Mouse (Mus musculus): ENCODE measurements around the gene Efcab6. TPM values are rescaled to one million over a fixed set of nuclear protein-coding genes. Genes with fewer than 3 reads are reported as not detected.

The Efcab6 gene
- polyA plus RNA-seq, 1 experiment from 2014 or later = 0.46 TPM

DNA sequence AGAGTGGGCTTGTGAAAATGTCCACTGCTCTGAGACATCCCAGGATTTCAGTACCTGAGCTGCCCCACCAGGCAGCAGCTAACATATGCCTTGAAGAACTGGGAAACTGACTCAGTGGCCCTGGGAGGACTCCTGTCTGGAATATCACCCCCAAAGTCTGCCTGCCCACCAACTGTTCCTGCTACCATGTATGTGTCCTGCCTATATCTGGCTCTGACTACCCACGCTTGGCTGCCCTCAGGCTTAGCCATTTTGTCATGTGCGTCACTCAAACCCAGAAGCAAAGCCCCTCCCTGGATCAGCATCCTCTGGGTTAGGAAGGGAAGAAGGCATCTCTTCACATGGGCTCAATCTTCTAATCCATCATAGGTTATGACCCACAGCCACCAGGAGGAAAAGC lies 14.3 kb upstream of the Efcab6 start:
- no peaks in the 10 kb centered on the region for H3K9me3 ChIP-seq
- peaks cover 21% of the 10 kb centered on the region for H3K27me3 ChIP-seq
- 0 out of 2 replicates have a peak, but pooled peaks cover 4% of the 10 kb centered on the region for H3K4me1 ChIP-seq
- no peaks in the 10 kb centered on the region for H3K36me3 ChIP-seq
- no peak overlapping the region for H3K4me3 ChIP-seq
- WGBS = 80% methylated on average over 2 of the region's 2 CpGs
- no peak for ATAC-seq (ENCODE audit: insufficient number of reproducible peaks, low FRiP score, low TSS enrichment, low read depth)
- no peak overlapping the region for H3K4me2 ChIP-seq
- no peak overlapping the region for H3K9ac ChIP-seq
- H3K27ac ChIP-seq = no peak overlapping the region

GRCm38 (mm10) chr15:84078667-84079066 lies 13.5 kb upstream of the Efcab6 start:
- Histone ChIP-seq H3K36me3 (no peaks in the 10 kb centered on the region), H3K9me3 (no peaks in the 10 kb centered on the region), H3K27me3 (peaks cover 27% of the 10 kb centered on the region), H3K27ac (no peak overlapping the region), H3K9ac (no peak overlapping the region), H3K4me3 (no peak overlapping the region), H3K4me1 (0 out of 2 replicates have a peak, but pooled peaks cover 6% of the 10 kb centered on the region), H3K4me2 (no peak overlapping the region)
- no peak for ATAC-seq (ENCODE audit: insufficient number of reproducible peaks, low FRiP score, low TSS enrichment, low read depth)
- WGBS = 80% methylated on average over 13 of the region's 13 CpGs

DNA sequence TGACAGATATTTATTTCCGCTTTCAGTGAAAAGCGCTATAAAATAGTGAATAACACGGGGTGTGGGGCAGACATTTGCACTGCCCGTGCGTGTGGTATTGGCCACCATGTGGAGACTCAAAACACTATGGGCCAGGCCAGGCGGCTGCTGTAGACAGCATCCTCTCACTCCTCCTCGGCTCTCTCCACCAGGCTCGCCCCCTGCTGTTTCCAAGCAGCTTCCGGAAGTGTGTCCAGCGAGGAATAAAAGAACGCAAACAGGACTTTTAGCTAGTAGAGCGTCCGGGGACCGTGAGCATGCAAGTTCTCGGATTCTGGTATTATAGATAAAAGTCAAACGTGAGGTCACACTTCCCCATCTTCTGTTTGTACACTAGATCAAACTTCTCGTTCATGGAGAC lies 12.0 kb upstream of the Efcab6 start:
- Histone ChIP-seq H3K9me3 (no peaks in the 10 kb centered on the region), H3K36me3 (no peaks in the 10 kb centered on the region), H3K9ac (no peak overlapping the region), H3K27ac (no peak overlapping the region), H3K27me3 (peaks cover 36% of the 10 kb centered on the region), H3K4me3 (no peak overlapping the region), H3K4me2 (no peak overlapping the region), H3K4me1 (0 out of 2 replicates have a peak, but pooled peaks cover 6% of the 10 kb centered on the region)
- WGBS = 59% methylated on average over 17 of the region's 17 CpGs
- ATAC-seq (ENCODE audit: insufficient number of reproducible peaks, low FRiP score, low TSS enrichment, low read depth) = no peak

DNA sequence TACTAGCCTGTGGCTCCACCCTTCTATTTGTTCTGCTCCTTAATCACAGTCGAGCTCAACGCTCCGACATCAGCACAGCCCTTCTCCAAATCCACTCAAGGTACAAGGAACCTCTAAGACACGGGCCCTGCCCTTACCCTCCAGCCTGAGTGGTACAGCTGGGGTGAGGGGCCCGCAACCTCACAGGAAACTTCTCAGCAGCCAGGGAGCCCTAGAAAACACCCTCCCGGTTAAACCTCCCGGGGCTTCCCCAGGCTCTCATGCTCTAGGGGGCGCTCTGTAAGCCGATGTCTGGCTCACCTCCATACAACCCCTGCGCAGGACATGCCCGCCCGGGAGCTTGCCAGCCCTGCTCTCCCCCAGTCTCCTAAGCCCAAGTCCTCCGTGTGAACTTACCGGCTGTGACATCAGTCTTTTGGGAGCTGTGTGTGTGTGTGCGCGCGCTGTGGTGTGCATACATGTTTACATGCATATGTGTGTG lies 9.6 kb upstream of the Efcab6 start:
- Histone ChIP-seq H3K36me3 (no peaks in the 10 kb centered on the region), H3K27ac (no peak overlapping the region), H3K4me1 (peaks cover 11% of the 10 kb centered on the region; the same call in 1 of the 2 replicates), H3K4me2 (no peak overlapping the region), H3K27me3 (peaks cover 58% of the 10 kb centered on the region), H3K9me3 (no peaks in the 10 kb centered on the region), H3K4me3 (no peak overlapping the region), H3K9ac (no peak overlapping the region)
- WGBS = 22% methylated on average over 17 of the region's 17 CpGs
- ATAC-seq (ENCODE audit: insufficient number of reproducible peaks, low FRiP score, low TSS enrichment, low read depth) = no peak

DNA sequence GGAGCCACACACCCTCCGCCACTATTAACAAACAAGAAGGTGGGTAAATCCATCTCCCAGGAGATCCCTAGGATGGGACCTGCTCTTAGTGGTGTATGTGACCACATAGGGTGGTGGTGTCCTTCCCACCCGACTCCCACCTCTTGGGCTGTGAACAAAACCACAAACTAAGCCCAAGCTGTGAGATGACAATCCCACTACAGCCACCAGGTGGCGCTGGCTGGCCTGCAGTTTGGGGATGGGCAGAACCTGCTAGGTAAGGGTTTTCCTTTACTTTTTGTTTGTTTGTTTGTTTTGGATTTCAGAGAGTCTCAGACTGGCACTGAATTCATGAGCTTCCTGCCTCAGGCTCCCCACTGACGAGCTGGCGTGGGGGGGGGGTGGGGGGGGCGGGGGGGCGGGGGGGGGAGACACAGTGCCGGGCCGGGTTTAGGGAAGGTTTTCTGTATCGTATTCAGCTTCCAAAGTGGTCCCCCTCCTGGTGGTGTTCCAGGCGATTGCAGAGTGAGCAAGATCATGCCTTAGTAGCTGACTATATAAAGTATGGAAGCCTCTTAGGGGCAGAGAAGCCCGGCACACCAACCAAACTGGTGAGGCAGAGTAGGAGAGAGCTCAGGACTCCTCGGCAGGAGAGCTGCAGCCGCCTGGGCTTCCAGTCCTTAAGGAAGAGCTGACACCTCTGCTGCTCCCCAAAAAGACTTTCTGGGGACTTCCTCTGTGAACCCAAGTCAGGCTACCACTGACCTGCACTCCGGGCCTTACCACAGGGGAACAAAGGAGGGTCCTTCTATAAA lies 8.9 kb upstream of the Efcab6 start:
- Histone ChIP-seq H3K27me3 (peaks cover 64% of the 10 kb centered on the region), H3K9ac (no peak overlapping the region), H3K4me3 (no peak overlapping the region), H3K36me3 (no peaks in the 10 kb centered on the region), H3K9me3 (no peaks in the 10 kb centered on the region), H3K4me1 (peaks cover 11% of the 10 kb centered on the region; the same call in 1 of the 2 replicates), H3K4me2 (no peak overlapping the region), H3K27ac (no peak overlapping the region)
- ATAC-seq (ENCODE audit: insufficient number of reproducible peaks, low FRiP score, low TSS enrichment, low read depth) = no peak
- 11% methylated on average over 13 of the region's 15 CpGs for WGBS

DNA sequence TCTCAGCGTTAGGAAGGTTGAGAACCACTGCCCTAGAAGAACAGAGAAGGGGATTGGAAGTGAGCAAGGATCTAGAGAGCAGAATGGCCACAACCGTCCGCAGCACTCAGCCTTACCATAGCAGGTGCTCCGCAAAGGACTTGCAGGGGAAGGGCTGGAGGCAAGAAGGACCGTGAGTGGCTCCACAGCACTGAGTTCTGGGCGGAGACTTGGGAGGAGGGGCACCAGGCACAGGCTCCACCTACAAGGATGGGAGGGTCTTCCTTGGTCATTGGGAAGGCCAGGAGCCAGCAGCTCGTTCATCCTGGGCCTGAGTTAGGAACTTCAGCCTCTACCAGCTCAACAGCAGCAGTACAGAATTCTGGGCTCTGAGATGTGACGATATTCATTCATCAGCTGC lies 7.9 kb upstream of the Efcab6 start:
- H3K4me1 ChIP-seq = peaks cover 11% of the 10 kb centered on the region; the same call in 1 of the 2 replicates
- peaks cover 75% of the 10 kb centered on the region for H3K27me3 ChIP-seq
- H3K27ac ChIP-seq = no peak overlapping the region
- H3K4me3 ChIP-seq = no peak overlapping the region
- no peak overlapping the region for H3K9ac ChIP-seq
- no peaks in the 10 kb centered on the region for H3K9me3 ChIP-seq
- no peaks in the 10 kb centered on the region for H3K36me3 ChIP-seq
- no peak overlapping the region for H3K4me2 ChIP-seq
- WGBS = 17% methylated on average over 8 of the region's 8 CpGs
- no peak for ATAC-seq (ENCODE audit: insufficient number of reproducible peaks, low FRiP score, low TSS enrichment, low read depth)

DNA sequence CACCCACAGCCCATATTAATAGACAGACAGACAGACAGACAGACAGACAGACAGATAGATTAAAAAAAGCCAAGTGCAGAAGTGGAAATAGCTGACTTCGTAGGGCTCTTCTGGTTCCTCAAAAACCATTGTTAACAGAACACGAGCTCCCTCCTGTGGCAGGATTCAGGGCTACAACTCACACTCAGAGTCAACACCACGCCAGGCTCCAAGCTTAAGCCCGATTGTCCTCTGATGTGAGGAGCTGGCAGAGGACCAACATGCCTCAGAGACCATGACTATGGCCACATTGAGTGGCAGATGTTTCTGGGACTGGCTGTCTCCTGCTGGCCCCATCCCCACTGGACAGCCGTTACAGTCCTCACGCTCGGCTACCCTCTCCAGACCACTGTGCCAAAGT lies 7.0 kb upstream of the Efcab6 start:
- H3K4me2 ChIP-seq = no peak overlapping the region
- H3K27me3 ChIP-seq = peaks cover 83% of the 10 kb centered on the region
- H3K9me3 ChIP-seq = no peaks in the 10 kb centered on the region
- peaks cover 11% of the 10 kb centered on the region; the same call in 1 of the 2 replicates for H3K4me1 ChIP-seq
- no peak overlapping the region for H3K4me3 ChIP-seq
- no peaks in the 10 kb centered on the region for H3K36me3 ChIP-seq
- H3K27ac ChIP-seq = no peak overlapping the region
- ATAC-seq (ENCODE audit: insufficient number of reproducible peaks, low FRiP score, low TSS enrichment, low read depth) = no peak
- no peak overlapping the region for H3K9ac ChIP-seq
- WGBS = 29% methylated on average over 7 of the region's 7 CpGs

DNA sequence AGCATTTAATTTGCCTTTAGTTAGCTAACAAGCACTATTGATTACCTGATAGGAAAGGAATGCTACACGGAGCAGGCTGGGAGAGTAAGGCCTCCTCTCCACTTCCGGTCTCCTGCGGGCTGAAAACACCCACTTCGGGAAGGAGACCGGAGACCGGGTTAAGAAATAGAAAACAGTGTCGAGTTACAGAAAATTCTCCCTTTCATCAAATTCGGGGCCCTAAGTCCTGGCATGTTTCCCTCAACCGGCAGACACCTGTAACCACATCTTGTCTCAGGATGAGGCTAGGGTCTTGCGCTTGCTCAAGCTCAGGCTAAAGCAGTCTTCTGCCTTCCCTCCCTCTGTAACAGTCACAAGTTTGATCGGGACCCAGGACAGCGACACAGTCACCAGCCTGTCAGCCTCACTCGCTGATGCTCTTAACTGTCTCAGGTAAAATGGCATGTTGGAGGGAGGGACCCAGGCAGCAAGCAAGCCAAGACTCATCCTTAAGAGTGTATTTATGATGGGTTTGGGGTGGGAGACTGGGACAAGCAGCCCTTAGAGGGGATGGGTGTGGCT lies 5.0 kb upstream of the Efcab6 start:
- Histone ChIP-seq H3K9me3 (no peaks in the 10 kb centered on the region), H3K4me2 (no peak overlapping the region), H3K9ac (no peak overlapping the region), H3K4me1 (peaks cover 12% of the 10 kb centered on the region), H3K4me3 (no peak overlapping the region), H3K27me3 (peaks cover 75% of the 10 kb centered on the region), H3K36me3 (no peaks in the 10 kb centered on the region), H3K27ac (no peak overlapping the region)
- ATAC-seq (ENCODE audit: insufficient number of reproducible peaks, low FRiP score, low TSS enrichment, low read depth) = no peak
- WGBS = 3% methylated on average over 13 of the region's 13 CpGs

GRCm38 (mm10) chr15:84069455-84070050 lies 4.4 kb upstream of the Efcab6 start:
- Histone ChIP-seq H3K4me3 (no peak overlapping the region), H3K4me1 (peaks cover 12% of the 10 kb centered on the region), H3K27me3 (peaks cover 75% of the 10 kb centered on the region), H3K9me3 (no peaks in the 10 kb centered on the region), H3K9ac (no peak overlapping the region), H3K36me3 (no peaks in the 10 kb centered on the region), H3K27ac (no peak overlapping the region), H3K4me2 (no peak overlapping the region)
- 6% methylated on average over 16 of the region's 16 CpGs for WGBS
- ATAC-seq (ENCODE audit: insufficient number of reproducible peaks, low FRiP score, low TSS enrichment, low read depth) = no peak

- ATAC-seq (ENCODE audit: insufficient number of reproducible peaks, low FRiP score, low TSS enrichment, low read depth) = no peak
- WGBS = 68% methylated on average over 4 of the region's 4 CpGs
- no peaks in the 10 kb centered on the region for H3K36me3 ChIP-seq
- H3K4me2 ChIP-seq = no peak overlapping the region
- peaks cover 9% of the 10 kb centered on the region for H3K4me1 ChIP-seq
- H3K4me3 ChIP-seq = no peak overlapping the region
- H3K27ac ChIP-seq = no peak overlapping the region
- H3K27me3 ChIP-seq = peaks cover 53% of the 10 kb centered on the region
- no peaks in the 10 kb centered on the region for H3K9me3 ChIP-seq
- H3K9ac ChIP-seq = no peak overlapping the region
Observed at GRCm38 (mm10) chr15:84065701-84066100, 522 bp upstream of the Efcab6 start.

DNA sequence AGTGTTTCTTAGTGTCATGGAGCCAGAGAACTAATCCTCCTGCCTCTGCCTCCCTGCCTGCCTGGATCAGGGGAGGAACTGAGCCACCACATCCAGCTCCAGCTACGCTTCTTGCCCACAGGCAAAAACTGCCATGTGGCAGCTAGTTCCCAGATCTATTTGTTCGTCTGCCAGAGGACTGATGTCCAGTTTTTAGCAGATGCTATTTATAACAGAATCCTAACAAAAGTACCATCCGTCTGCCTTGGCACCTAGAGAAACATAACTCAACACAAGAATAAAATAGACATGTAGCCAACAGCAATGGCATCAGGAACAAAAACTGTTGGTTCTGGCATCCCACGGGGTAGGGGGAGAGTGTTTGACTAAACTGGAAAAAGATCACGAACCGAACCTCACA lies 6.3 kb downstream of the Efcab6 start:
- WGBS = 71% methylated on average over 6 of the region's 6 CpGs
- Histone ChIP-seq H3K27me3 (peaks cover 16% of the 10 kb centered on the region; the same call in 1 of the 2 replicates), H3K9ac (no peak overlapping the region), H3K9me3 (no peaks in the 10 kb centered on the region), H3K4me2 (no peak overlapping the region), H3K27ac (no peak overlapping the region), H3K4me3 (no peak overlapping the region), H3K36me3 (no peaks in the 10 kb centered on the region), H3K4me1 (peaks cover under 1% of the 10 kb centered on the region; the same call in 1 of the 2 replicates)
- ATAC-seq (ENCODE audit: insufficient number of reproducible peaks, low FRiP score, low TSS enrichment, low read depth) = no peak

- Histone ChIP-seq H3K27me3 (peaks cover 11% of the 10 kb centered on the region; the same call in 1 of the 2 replicates), H3K4me3 (no peak overlapping the region), H3K9me3 (no peaks in the 10 kb centered on the region), H3K9ac (no peak overlapping the region), H3K36me3 (no peaks in the 10 kb centered on the region), H3K27ac (no peak overlapping the region), H3K4me1 (peaks cover 3% of the 10 kb centered on the region; the same call in 1 of the 2 replicates), H3K4me2 (no peak overlapping the region)
- 58% methylated on average over 5 of the region's 5 CpGs for WGBS
- ATAC-seq (ENCODE audit: insufficient number of reproducible peaks, low FRiP score, low TSS enrichment, low read depth) = no peak
Observed at GRCm38 (mm10) chr15:84056083-84056482, 9.1 kb downstream of the Efcab6 start.
